In genomic region chr9:29202196-29202595, GRCm38 (mm10) we compare ENCODE assay signal across 12 mouse cellular contexts.
DNase-seq lines count a peak whose midpoint lies in the region; ATAC-seq lines count a peak whose summit lies in the region.
"Had no signal": no experiment of that assay in that cellular context is flagged by ENCODE, and none has a peak within 500 bp of the region (broad histone marks: within the 10 kb centered on the region; RNA-seq: fewer than 3 reads in every experiment).

No protein-coding gene starts in this region.

- H3K27ac ChIP-seq in hindbrain, embryonic 12.5 days, result no peak overlapping the region
- no peak overlapping the region for H3K27ac ChIP-seq in hindbrain, embryonic 14.5 days
- 0 out of 2 replicates have a peak overlapping the region, but pooled peaks have one; percentile 36 for H3K27ac ChIP-seq in neural tube, embryonic 14.5 days (ENCODE audit: low read depth, low read length)
- H3K27ac ChIP-seq in neural tube, embryonic 15.5 days (replicated peaks), result no peak overlapping the region
- H3K27ac ChIP-seq: gastrocnemius, adult 2 months; limb, embryonic 15.5 days; macrophage had no signal

- ATAC-seq in hindbrain, embryonic 12.5 days (ENCODE audit: low FRiP score), result peak; percentile 48; the same call in 1 of the 2 replicates
- ATAC-seq in hindbrain, embryonic 14.5 days (ENCODE audit: low FRiP score), result no peak
- ATAC-seq in neural tube, embryonic 14.5 days (ENCODE audit: low read depth), result 0 out of 2 replicates have a peak, but pooled peaks have one; percentile 37
- ATAC-seq in neural tube, embryonic 15.5 days (ENCODE audit: low FRiP score), result no peak

- no peak overlapping the region for H3K9ac ChIP-seq in hindbrain, embryonic 12.5 days
- H3K9ac ChIP-seq in hindbrain, embryonic 14.5 days, result no peak overlapping the region
- H3K9ac ChIP-seq in neural tube, embryonic 14.5 days (replicated peaks; ENCODE audit: low read depth, low read length), result no peak overlapping the region
- H3K9ac ChIP-seq in neural tube, embryonic 15.5 days (replicated peaks), result no peak overlapping the region
- H3K9ac ChIP-seq: limb, embryonic 15.5 days had no signal

- H3K9me3 ChIP-seq in hindbrain, embryonic 12.5 days (replicated peaks), result no peaks in the 10 kb centered on the region
- no peaks in the 10 kb centered on the region for H3K9me3 ChIP-seq in hindbrain, embryonic 14.5 days (ENCODE audit: control insufficient read depth, low read length)
- no peaks in the 10 kb centered on the region for H3K9me3 ChIP-seq in neural tube, embryonic 14.5 days (ENCODE audit: control insufficient read depth, low read length)
- no peaks in the 10 kb centered on the region for H3K9me3 ChIP-seq in neural tube, embryonic 15.5 days (replicated peaks)
- H3K9me3 ChIP-seq: limb, embryonic 15.5 days had no signal

- no peak overlapping the region for H3K4me3 ChIP-seq in hindbrain, embryonic 12.5 days
- H3K4me3 ChIP-seq in hindbrain, embryonic 14.5 days (replicated peaks; ENCODE audit: low read length), result no peak overlapping the region
- H3K4me3 ChIP-seq in neural tube, embryonic 14.5 days (ENCODE audit: low read depth, low read length), result no peak overlapping the region
- no peak overlapping the region for H3K4me3 ChIP-seq in neural tube, embryonic 15.5 days (replicated peaks)
- H3K4me3 ChIP-seq: gastrocnemius, adult 2 months; limb, embryonic 15.5 days had no signal

- 47% methylated on average over 2 of the region's 2 CpGs for WGBS in hindbrain, embryonic 12.5 days
- 21% methylated on average over 2 of the region's 2 CpGs for WGBS in hindbrain, embryonic 14.5 days
- 5% methylated on average over 2 of the region's 2 CpGs for WGBS in neural tube, embryonic 14.5 days
- WGBS in neural tube, embryonic 15.5 days, result 19% methylated on average over 2 of the region's 2 CpGs

- DNase-seq in adrenal gland, postnatal 36 days, result peak; percentile 9 to 44
- DNase-seq in adrenal gland, adult 18-20 months (ENCODE audit: low spot score in 2 of 2), result no peak
- DNase-seq in hindbrain, embryonic 14.5 days (ENCODE audit: low spot score), result no peak
- peak; percentile 12 to 33 for DNase-seq in right cerebral cortex, postnatal 36 days (ENCODE audit: low spot score in 2 of 2)
- no peak for DNase-seq in gastrocnemius, adult 8-10 months (ENCODE audit: low spot score in 2 of 2)
- DNase-seq: gastrocnemius, adult 2 months; thymus, postnatal 36 days had no signal

- no peaks in the 10 kb centered on the region for H3K36me3 ChIP-seq in hindbrain, embryonic 12.5 days
- no peaks in the 10 kb centered on the region for H3K36me3 ChIP-seq in hindbrain, embryonic 14.5 days (replicated peaks; ENCODE audit: control insufficient read depth, insufficient read depth)
- H3K36me3 ChIP-seq in neural tube, embryonic 14.5 days (ENCODE audit: control insufficient read depth, insufficient read depth, low read length), result no peaks in the 10 kb centered on the region
- H3K36me3 ChIP-seq in neural tube, embryonic 15.5 days, result no peaks in the 10 kb centered on the region
- H3K36me3 ChIP-seq: limb, embryonic 15.5 days had no signal

- no peaks in the 10 kb centered on the region for H3K27me3 ChIP-seq in hindbrain, embryonic 12.5 days
- H3K27me3 ChIP-seq in hindbrain, embryonic 14.5 days (ENCODE audit: control insufficient read depth, insufficient read depth, low read length), result no peaks in the 10 kb centered on the region
- H3K27me3 ChIP-seq in neural tube, embryonic 14.5 days (ENCODE audit: control insufficient read depth, insufficient read depth, low read length), result no peaks in the 10 kb centered on the region
- H3K27me3 ChIP-seq in neural tube, embryonic 15.5 days (replicated peaks), result no peaks in the 10 kb centered on the region

- peaks cover 15% of the 10 kb centered on the region for H3K4me1 ChIP-seq in hindbrain, embryonic 12.5 days
- H3K4me1 ChIP-seq in hindbrain, embryonic 14.5 days (replicated peaks; ENCODE audit: control insufficient read depth, insufficient read depth, low read length), result peaks cover 26% of the 10 kb centered on the region
- peaks cover 12% of the 10 kb centered on the region for H3K4me1 ChIP-seq in neural tube, embryonic 14.5 days (ENCODE audit: control insufficient read depth, insufficient read depth, low read length)
- H3K4me1 ChIP-seq in neural tube, embryonic 15.5 days, result peaks cover 33% of the 10 kb centered on the region

- H3K4me2 ChIP-seq in hindbrain, embryonic 12.5 days (replicated peaks), result no peak overlapping the region
- no peak overlapping the region for H3K4me2 ChIP-seq in hindbrain, embryonic 14.5 days (replicated peaks)
- H3K4me2 ChIP-seq in neural tube, embryonic 14.5 days (ENCODE audit: low read depth, low read length), result no peak overlapping the region
- H3K4me2 ChIP-seq in neural tube, embryonic 15.5 days, result no peak overlapping the region

Comparison
In these comparisons a context has a peak if more than half of its experiments do, and no peak if none do; other contexts are left out.
1. DNase-seq: peak in adrenal gland, postnatal 36 days (2 of 2) and right cerebral cortex, postnatal 36 days (2 of 2); none in adrenal gland, adult 18-20 months (0 of 2), hindbrain, embryonic 14.5 days (single experiment) and gastrocnemius, adult 8-10 months (0 of 2).
2. ATAC-seq: peak in hindbrain, embryonic 12.5 days (single experiment) and neural tube, embryonic 14.5 days (single experiment); none in hindbrain, embryonic 14.5 days (single experiment) and neural tube, embryonic 15.5 days (single experiment).